Mouse (Mus musculus) layer of hippocampus, adult 18-20 months (tissue): ENCODE measurements around the gene Exoc6b. TPM values are rescaled to one million over a fixed set of nuclear protein-coding genes. Genes with fewer than 3 reads are reported as not detected.
A peak's percentile ranks its signal among the peaks of the same experiment; 100 is the strongest.

Experiments used
- DNase-seq, 2 experiments: peaks; one replicate each; pipeline ENCODE4 v3.0.0; 2022; ENCODE audit warnings: low spot score in 2 of 2
- total RNA-seq, 2 experiments: library from RNA; stranded (reverse); gene quantifications; 2 replicates each; pipeline ENCODE4 v1.2.3; 2021

Gene Exoc6b
- total RNA-seq, 2 experiments from 2014 or later, result 127 to 135 TPM

GRCm38 (mm10) chr6:84995418-84995817, 73.9 kb downstream of the Exoc6b start:
- DNase-seq, result no peak

- DNase-seq, result no peak
Measured at GRCm38 (mm10) chr6:84976563-84976971, 92.7 kb downstream of the Exoc6b start.

- no peak for DNase-seq
Measured at GRCm38 (mm10) chr6:84968531-84968930, 100.8 kb downstream of the Exoc6b start.

GRCm38 (mm10) chr6:84964729-84965415, 104.4 kb downstream of the Exoc6b start:
- no peak for DNase-seq

- no peak for DNase-seq
Measured at GRCm38 (mm10) chr6:84963044-84963443, 106.3 kb downstream of the Exoc6b start.

GRCm38 (mm10) chr6:84961763-84962162, 107.5 kb downstream of the Exoc6b start:
- DNase-seq, result no peak

GRCm38 (mm10) chr6:84959520-84959919, 109.8 kb downstream of the Exoc6b start:
- DNase-seq, result no peak

- DNase-seq, result no peak
Measured at GRCm38 (mm10) chr6:84951621-84952020, 117.7 kb downstream of the Exoc6b start.

GRCm38 (mm10) chr6:84946569-84946968, 122.7 kb downstream of the Exoc6b start:
- DNase-seq, result no peak

GRCm38 (mm10) chr6:84946106-84946505, 123.2 kb downstream of the Exoc6b start:
- DNase-seq, result no peak

- DNase-seq, result no peak
Measured at GRCm38 (mm10) chr6:84932953-84933921, 136.1 kb downstream of the Exoc6b start.

- DNase-seq, result peak in 1 of 2 experiments; percentile 25
Measured at GRCm38 (mm10) chr6:84931051-84931450, 138.3 kb downstream of the Exoc6b start.

GRCm38 (mm10) chr6:84926066-84926465, 143.2 kb downstream of the Exoc6b start:
- peak in 1 of 2 experiments; percentile 23 for DNase-seq

GRCm38 (mm10) chr6:84923760-84924221, 145.5 kb downstream of the Exoc6b start:
- peak in 1 of 2 experiments; percentile 21 for DNase-seq

GRCm38 (mm10) chr6:84916291-84916690, 153.0 kb downstream of the Exoc6b start:
- DNase-seq, result peak in 1 of 2 experiments; percentile 29

GRCm38 (mm10) chr6:84912434-84912833, 156.9 kb downstream of the Exoc6b start:
- peak in 1 of 2 experiments; percentile 54 for DNase-seq

- no peak for DNase-seq
Measured at GRCm38 (mm10) chr6:84899002-84899774, 170.1 kb downstream of the Exoc6b start.

- no peak for DNase-seq
Measured at GRCm38 (mm10) chr6:84893773-84894095, 175.6 kb downstream of the Exoc6b start.

- DNase-seq, result peak in 1 of 2 experiments; percentile 23
Measured at GRCm38 (mm10) chr6:84892926-84893772, 176.2 kb downstream of the Exoc6b start.

GRCm38 (mm10) chr6:84886551-84886950, 182.8 kb downstream of the Exoc6b start:
- no peak for DNase-seq
